Mouse (Mus musculus) midbrain, embryonic 12.5 days (tissue): ENCODE data around the gene Zfp518a. TPM values are rescaled to one million over a fixed set of nuclear protein-coding genes. Genes with fewer than 3 reads are reported as not detected.

Experiments
- ATAC-seq: fragments of 200-750 bp; cut with Nextera tagmentation; 2 replicates; pipeline ENCODE4 v1.8.0; 2017; ENCODE audit warnings: low read depth, moderate TSS enrichment, moderate library complexity; ENCODE audit not compliant: low FRiP score
- H3K27ac ChIP-seq: fragments of 300-500 bp; sonication (generic); replicated peaks from 2 replicates; pipeline ENCODE4 v1.5.1; 2016; ENCODE audit warnings: mild to moderate bottlenecking
- H3K27me3 ChIP-seq: fragments of 300-500 bp; sonication (generic); 2 replicates; pipeline ENCODE4 v1.6.1; 2016; ENCODE audit warnings: mild to moderate bottlenecking
- H3K36me3 ChIP-seq: fragments of 300-500 bp; sonication (generic); 2 replicates; pipeline ENCODE4 v1.6.1; 2016
- H3K4me1 ChIP-seq: fragments of 300-500 bp; sonication (generic); 2 replicates; pipeline ENCODE4 v1.6.1; 2016
- H3K4me2 ChIP-seq: fragments of 300-500 bp; sonication (generic); replicated peaks from 2 replicates; pipeline ENCODE4 v1.6.1; 2016; ENCODE audit warnings: mild to moderate bottlenecking, moderate library complexity
- H3K4me3 ChIP-seq: fragments of 300-500 bp; sonication (generic); 2 replicates; pipeline ENCODE4 v1.5.1; 2016; ENCODE audit warnings: mild to moderate bottlenecking
- H3K9ac ChIP-seq: fragments of 300-500 bp; sonication (generic); replicated peaks from 2 replicates; pipeline ENCODE4 v1.6.1; 2016; ENCODE audit warnings: mild to moderate bottlenecking, moderate library complexity
- H3K9me3 ChIP-seq: fragments of 300-500 bp; sonication (generic); 2 replicates; pipeline ENCODE4 v1.6.1; 2016; ENCODE audit warnings: mild to moderate bottlenecking
- WGBS: fragments of 180-500 bp; shearing (Covaris S2); methylation state at CpG from one replicate; pipeline ENCODE4 v1.1.7; 2016; 5-methylcytosine and 5-hydroxymethylcytosine counted together
- polyA plus RNA-seq: library from polyadenylated mRNA; unstranded; fragments of >200 nt; fragmentation: Nextera tagmentation; extraction: Ambion mirVana; gene quantifications from 2 replicates; pipeline ENCODE4 v1.2.1, GENCODE M21; 2016

Gene Zfp518a
- 13.6 and 13.9 TPM in 2 replicates for polyA plus RNA-seq

- peaks cover 22% of the 10 kb centered on the region for H3K27me3 ChIP-seq
- H3K4me1 ChIP-seq = peaks cover 4% of the 10 kb centered on the region; the same call in 1 of the 2 replicates
- 1% methylated on average over 89 of the region's 89 CpGs for WGBS
- peak within 1 kb of the TSS; percentile 73 for H3K9ac ChIP-seq
- 0 out of 2 replicates have a peak, but pooled peaks cover 3% of the 10 kb centered on the region for H3K36me3 ChIP-seq
- peak within 1 kb of the TSS; percentile 78 for H3K4me3 ChIP-seq
- no peaks in the 10 kb centered on the region for H3K9me3 ChIP-seq
- peak within 1 kb of the TSS; percentile 58 for H3K4me2 ChIP-seq
- ATAC-seq = peak; percentile 95
- H3K27ac ChIP-seq = peak within 1 kb of the TSS; percentile 91
Observed at GRCm38 (mm10) chr19:40894519-40895392, at the start of gene Zfp518a. Gene Zfp518a (plus strand): TSS chr19:40894705.

GRCm38 (mm10) chr19:40844731-40845130 is 49.8 kb upstream of the Zfp518a start:
- no peaks in the 10 kb centered on the region for H3K4me1 ChIP-seq
- no peaks in the 10 kb centered on the region for H3K9me3 ChIP-seq
- 91% methylated on average over 13 of the region's 13 CpGs for WGBS
- peaks cover 87% of the 10 kb centered on the region for H3K36me3 ChIP-seq
- ATAC-seq = no peak
- no peak overlapping the region for H3K4me2 ChIP-seq
- H3K27ac ChIP-seq = no peak overlapping the region
- no peaks in the 10 kb centered on the region for H3K27me3 ChIP-seq
- no peak overlapping the region for H3K4me3 ChIP-seq
- H3K9ac ChIP-seq = no peak overlapping the region

DNA sequence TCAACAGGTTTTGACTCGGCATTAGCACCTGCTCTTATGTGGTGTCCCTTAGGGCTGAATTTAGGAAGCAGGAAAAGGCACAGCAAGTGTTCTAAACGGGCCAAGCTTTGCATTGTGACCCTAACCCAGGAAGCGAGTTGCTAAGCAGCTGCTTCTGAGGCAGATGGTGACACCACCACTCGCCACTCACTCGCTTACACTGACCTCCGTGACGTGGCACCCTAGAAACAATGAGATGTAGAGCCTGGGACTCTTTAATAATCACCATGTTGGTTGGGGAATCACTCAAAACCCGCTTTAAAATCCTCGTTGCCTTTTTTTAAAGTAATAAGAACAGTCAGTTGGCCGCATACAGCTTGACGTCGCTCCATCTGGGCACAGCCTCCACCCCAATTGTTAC is 45.1 kb upstream of the Zfp518a start:
- H3K36me3 ChIP-seq = peaks cover 55% of the 10 kb centered on the region
- no peak overlapping the region for H3K9ac ChIP-seq
- no peaks in the 10 kb centered on the region for H3K9me3 ChIP-seq
- H3K4me2 ChIP-seq = no peak overlapping the region
- H3K27ac ChIP-seq = no peak overlapping the region
- ATAC-seq = no peak
- no peaks in the 10 kb centered on the region for H3K4me1 ChIP-seq
- H3K4me3 ChIP-seq = no peak overlapping the region
- 82% methylated on average over 12 of the region's 12 CpGs for WGBS
- H3K27me3 ChIP-seq = no peaks in the 10 kb centered on the region

DNA sequence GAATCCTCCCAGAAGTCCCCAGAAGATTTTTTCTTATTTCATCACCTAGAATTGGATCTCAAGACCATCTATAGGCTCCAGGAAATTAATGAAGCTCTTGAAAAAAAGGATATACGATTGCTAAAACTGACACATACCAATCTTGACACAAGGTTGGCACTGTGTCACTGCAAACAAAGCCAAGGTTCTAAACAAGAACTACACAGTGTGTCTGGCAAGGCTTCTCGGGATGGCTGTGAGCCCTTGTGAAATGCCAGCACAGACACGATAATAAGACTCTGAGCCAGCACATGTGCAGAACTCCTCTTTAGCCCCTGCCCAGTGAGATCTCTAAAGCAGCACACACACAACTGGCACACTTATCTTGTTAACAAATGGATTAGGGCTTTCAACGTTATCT is 35.0 kb upstream of the Zfp518a start:
- Histone ChIP-seq H3K27ac (no peak overlapping the region), H3K9me3 (no peaks in the 10 kb centered on the region), H3K27me3 (no peaks in the 10 kb centered on the region; the same call in 1 of the 2 replicates), H3K9ac (no peak overlapping the region), H3K36me3 (no peaks in the 10 kb centered on the region), H3K4me2 (no peak overlapping the region), H3K4me1 (no peaks in the 10 kb centered on the region), H3K4me3 (no peak overlapping the region)
- 73% methylated on average over 4 of the region's 4 CpGs for WGBS
- no peak for ATAC-seq

- Histone ChIP-seq H3K36me3 (no peaks in the 10 kb centered on the region), H3K4me1 (no peaks in the 10 kb centered on the region), H3K4me2 (no peak overlapping the region), H3K27me3 (peaks cover 42% of the 10 kb centered on the region), H3K9ac (no peak overlapping the region), H3K9me3 (no peaks in the 10 kb centered on the region), H3K4me3 (no peak overlapping the region), H3K27ac (no peak overlapping the region)
- no peak for ATAC-seq
- WGBS = 40% methylated on average over 5 of the region's 5 CpGs
Observed at GRCm38 (mm10) chr19:40868284-40868683, 26.2 kb upstream of the Zfp518a start.

GRCm38 (mm10) chr19:40869425-40870105 is 24.9 kb upstream of the Zfp518a start:
- 89% methylated on average over 3 of the region's 3 CpGs for WGBS
- Histone ChIP-seq H3K4me1 (no peaks in the 10 kb centered on the region), H3K9me3 (no peaks in the 10 kb centered on the region), H3K4me3 (no peak overlapping the region), H3K9ac (no peak overlapping the region), H3K36me3 (no peaks in the 10 kb centered on the region), H3K27ac (no peak overlapping the region), H3K27me3 (peaks cover 49% of the 10 kb centered on the region), H3K4me2 (no peak overlapping the region)
- ATAC-seq = no peak

DNA sequence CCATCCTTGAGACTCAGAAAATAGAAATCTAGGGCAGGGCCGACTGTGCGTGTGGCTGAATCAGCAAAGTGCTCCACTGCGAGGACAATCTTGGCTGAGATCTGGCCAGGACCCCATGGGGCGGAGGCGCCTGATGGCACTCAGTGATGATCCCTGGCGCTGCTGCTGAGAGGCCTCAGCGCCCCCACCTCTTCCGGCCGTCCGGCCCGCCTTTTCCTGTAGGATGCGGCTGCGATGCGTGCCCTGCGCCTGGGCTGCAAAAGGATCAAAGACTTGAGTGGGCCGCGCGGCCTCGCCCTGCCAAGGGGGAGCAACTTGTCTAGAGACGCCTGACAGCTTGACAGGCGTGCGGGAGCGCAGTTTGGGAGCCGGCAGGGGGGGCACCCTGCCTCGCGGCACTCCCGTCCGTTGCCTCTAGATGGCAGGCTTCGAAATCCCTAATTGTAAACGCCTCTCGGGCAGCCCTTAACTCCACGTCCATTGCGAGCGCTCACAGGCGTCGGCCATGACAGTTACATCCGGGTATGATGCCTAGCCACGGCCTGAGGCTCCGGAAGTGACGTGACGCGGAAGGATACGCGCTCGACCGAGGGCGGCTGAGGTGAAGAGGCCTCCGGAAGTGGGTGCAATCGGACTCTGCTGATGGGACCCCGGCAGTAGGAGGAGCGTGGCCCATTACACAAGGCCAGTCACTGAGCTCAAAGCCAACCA is 21.4 kb upstream of the Zfp518a start:
- H3K27ac ChIP-seq = peak overlapping the region; percentile 91
- peak; percentile 99 for ATAC-seq
- H3K36me3 ChIP-seq = no peaks in the 10 kb centered on the region
- no peaks in the 10 kb centered on the region for H3K9me3 ChIP-seq
- H3K4me3 ChIP-seq = peak overlapping the region; percentile 59
- H3K9ac ChIP-seq = peak overlapping the region; percentile 57; the same call in 1 of the 2 replicates
- peak overlapping the region; percentile 61 for H3K4me2 ChIP-seq
- H3K27me3 ChIP-seq = peaks cover 60% of the 10 kb centered on the region
- no peaks in the 10 kb centered on the region for H3K4me1 ChIP-seq
- WGBS = 1% methylated on average over 51 of the region's 51 CpGs

GRCm38 (mm10) chr19:40881700-40882099 is 12.8 kb upstream of the Zfp518a start:
- Histone ChIP-seq H3K27me3 (peaks cover 69% of the 10 kb centered on the region), H3K27ac (no peak overlapping the region), H3K9ac (no peak overlapping the region), H3K4me2 (no peak overlapping the region), H3K4me3 (no peak overlapping the region), H3K4me1 (no peaks in the 10 kb centered on the region), H3K36me3 (no peaks in the 10 kb centered on the region), H3K9me3 (no peaks in the 10 kb centered on the region)
- WGBS = 91% methylated on average over 4 of the region's 4 CpGs
- ATAC-seq = no peak

GRCm38 (mm10) chr19:40888887-40889286 is 5.6 kb upstream of the Zfp518a start:
- 83% methylated on average over 1 of the region's 1 CpGs for WGBS
- H3K9ac ChIP-seq = no peak overlapping the region

DNA sequence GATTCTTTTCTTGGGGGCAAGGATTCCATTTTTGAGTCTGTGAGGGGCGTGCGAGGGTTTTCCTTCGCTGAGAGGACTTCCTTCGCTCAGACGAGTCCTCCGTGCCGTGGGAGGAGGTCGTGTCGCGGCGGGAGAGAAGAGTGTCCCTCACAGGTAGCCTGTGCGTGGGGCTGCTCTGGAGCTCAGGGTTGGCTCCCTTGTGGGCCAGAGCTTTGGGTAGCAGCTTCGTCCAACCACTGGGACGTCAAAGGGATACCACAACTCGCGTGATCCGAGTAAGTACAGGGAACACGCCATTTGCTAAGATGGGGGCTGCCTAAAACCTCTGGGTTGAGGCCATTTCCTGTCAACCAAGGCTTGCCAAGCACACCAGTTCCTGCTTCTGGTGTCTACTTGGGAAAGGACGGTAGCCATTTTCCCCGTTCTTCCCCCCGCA is 416 bp upstream of the Zfp518a start:
- Histone ChIP-seq H3K9ac (peak overlapping the region; percentile 73), H3K9me3 (no peaks in the 10 kb centered on the region), H3K27ac (peak overlapping the region; percentile 91), H3K4me1 (peaks cover 4% of the 10 kb centered on the region; the same call in 1 of the 2 replicates), H3K27me3 (peaks cover 26% of the 10 kb centered on the region), H3K36me3 (no peaks in the 10 kb centered on the region), H3K4me3 (peak overlapping the region; percentile 78), H3K4me2 (peak overlapping the region; percentile 58)
- WGBS = 46% methylated on average over 21 of the region's 21 CpGs
- ATAC-seq = no peak; the same call in 1 of the 2 replicates

More at GRCm38 (mm10) chr19:40888887-40889286, 5.6 kb upstream of the Zfp518a start:
- Histone ChIP-seq H3K4me2 (no peak overlapping the region), H3K36me3 (no peaks in the 10 kb centered on the region), H3K4me1 (no peaks in the 10 kb centered on the region), H3K27me3 (peaks cover 55% of the 10 kb centered on the region), H3K4me3 (no peak overlapping the region), H3K9me3 (no peaks in the 10 kb centered on the region), H3K27ac (no peak overlapping the region)
- ATAC-seq = no peak

DNA sequence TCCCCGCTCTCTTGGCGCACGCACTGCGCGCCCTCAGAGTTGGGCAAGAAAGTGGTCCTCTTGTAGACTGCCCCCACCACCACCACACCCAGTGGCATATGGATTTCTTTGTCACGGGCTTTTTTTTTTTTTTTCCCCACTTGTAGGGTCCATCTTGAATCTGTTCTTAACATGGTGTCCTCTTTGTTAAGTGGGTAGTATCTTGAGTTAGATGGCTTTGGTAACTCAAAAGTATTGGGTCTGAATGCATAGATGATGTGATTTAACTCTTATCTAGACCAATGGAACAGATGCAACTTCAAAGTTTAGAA is 843 bp downstream of the Zfp518a start:
- Histone ChIP-seq H3K27me3 (peaks cover 18% of the 10 kb centered on the region), H3K36me3 (0 out of 2 replicates have a peak, but pooled peaks cover 3% of the 10 kb centered on the region), H3K4me1 (peaks cover 4% of the 10 kb centered on the region; the same call in 1 of the 2 replicates), H3K9me3 (no peaks in the 10 kb centered on the region), H3K4me3 (peak overlapping the region; percentile 78), H3K27ac (peak overlapping the region; percentile 91), H3K4me2 (peak overlapping the region; percentile 58), H3K9ac (peak overlapping the region; percentile 73)
- 2% methylated on average over 6 of the region's 6 CpGs for WGBS
- ATAC-seq = no peak
